Mouse (Mus musculus) left cerebral cortex, adult 2 months (tissue): ENCODE measurements at regions not wholly inside any gene's neighbourhood (a gene's known extent, or its start where the extent isn't known, plus 50 kb on each side); places are given as distances from the start of the nearest gene placed in this dataset.

ENCODE experiments used
- DNase-seq, 2 experiments: peaks; one replicate each; pipeline ENCODE4 v3.0.0; 2021 to 2022; ENCODE audit warnings: low spot score in 2 of 2, mixed read lengths in 1 of 2; ENCODE audit errors: extremely low spot score in 1 of 2
- H3K27ac ChIP-seq: fragments of 200-600 bp; 2 replicates; pipeline ENCODE4 v1.8.1; 2022
- H3K4me3 ChIP-seq: fragments of 200-600 bp; 2 replicates; pipeline ENCODE4 v1.8.1; 2022
- CTCF ChIP-seq: fragments of 200-600 bp; IDR thresholded peaks from 2 replicates; pipeline ENCODE4 v1.8.1; 2022; ENCODE audit warnings: antibody characterized with exemption, mild to moderate bottlenecking, moderate library complexity
- intact Hi-C: fragments of 180-260 bp; cut with DNase I; formaldehyde crosslinking; loops from one replicate; pipeline ENCODE4 v1.15.1; 2025

- Histone ChIP-seq H3K4me3 (no peak overlapping the region), H3K27ac (no peak overlapping the region)
- no peak for DNase-seq
- intact Hi-C loops: no loop called here
- no peak for TF ChIP-seq CTCF
These were observed 220.0 kb downstream of the Cpe start for GRCm38 (mm10) chr8:64472801-64473270.

GRCm38 (mm10) chr8:64461136-64461535 lies 231.7 kb downstream of the Cpe start:
- intact Hi-C loops: no loop called here
- DNase-seq: no peak
- no peak for TF ChIP-seq CTCF
- Histone ChIP-seq H3K27ac (no peak overlapping the region), H3K4me3 (no peak overlapping the region)

GRCm38 (mm10) chr8:64456970-64457369 lies 235.9 kb downstream of the Cpe start:
- Histone ChIP-seq H3K27ac (no peak overlapping the region), H3K4me3 (no peak overlapping the region)
- no peak for DNase-seq
- intact Hi-C loops: no loop called here
- no peak for TF ChIP-seq CTCF

GRCm38 (mm10) chr8:64454736-64455135 lies 238.1 kb downstream of the Cpe start:
- intact Hi-C loops: no loop called here
- no peak for TF ChIP-seq CTCF
- no peak for DNase-seq
- H3K27ac ChIP-seq: no peak overlapping the region
- H3K4me3 ChIP-seq: no peak overlapping the region

GRCm38 (mm10) chr8:64445366-64445765 lies 239.3 kb upstream of the Tll1 start:
- Histone ChIP-seq H3K27ac (no peak overlapping the region), H3K4me3 (no peak overlapping the region)
- intact Hi-C loops: no loop called here
- DNase-seq: no peak
- no peak for TF ChIP-seq CTCF

GRCm38 (mm10) chr8:64444429-64444828 lies 238.4 kb upstream of the Tll1 start:
- TF ChIP-seq CTCF: no peak
- DNase-seq: no peak
- Histone ChIP-seq H3K27ac (no peak overlapping the region), H3K4me3 (no peak overlapping the region)
- intact Hi-C loops: no loop called here

GRCm38 (mm10) chr8:64438489-64438888 lies 232.4 kb upstream of the Tll1 start:
- DNase-seq: no peak
- Histone ChIP-seq H3K27ac (no peak overlapping the region), H3K4me3 (no peak overlapping the region)
- TF ChIP-seq CTCF: no peak
- intact Hi-C loops: no loop called here

GRCm38 (mm10) chr8:64434648-64435047 lies 228.6 kb upstream of the Tll1 start:
- Histone ChIP-seq H3K27ac (no peak overlapping the region), H3K4me3 (no peak overlapping the region)
- no peak for TF ChIP-seq CTCF
- intact Hi-C loops: no loop called here
- DNase-seq: no peak

- intact Hi-C loops: no loop called here
- no peak for DNase-seq
- no peak for TF ChIP-seq CTCF
- H3K4me3 ChIP-seq: no peak overlapping the region
- no peak overlapping the region for H3K27ac ChIP-seq
These were observed 216.8 kb upstream of the Tll1 start for GRCm38 (mm10) chr8:64422850-64423214.

- no peak for DNase-seq
- TF ChIP-seq CTCF: no peak
- intact Hi-C loops: no loop called here
- Histone ChIP-seq H3K4me3 (no peak overlapping the region), H3K27ac (no peak overlapping the region)
These were observed 216.3 kb upstream of the Tll1 start for GRCm38 (mm10) chr8:64422200-64422849.

- H3K4me3 ChIP-seq: no peak overlapping the region
- TF ChIP-seq CTCF: no peak
- no peak for DNase-seq
- intact Hi-C loops: no loop called here
- H3K27ac ChIP-seq: no peak overlapping the region
These were observed 215.6 kb upstream of the Tll1 start for GRCm38 (mm10) chr8:64421502-64422199.

- intact Hi-C loops: no loop called here
- DNase-seq: no peak
- no peak for TF ChIP-seq CTCF
- Histone ChIP-seq H3K27ac (no peak overlapping the region), H3K4me3 (no peak overlapping the region)
These were observed 206.6 kb upstream of the Tll1 start for GRCm38 (mm10) chr8:64412488-64413188.
